Mouse (Mus musculus): ENCODE measurements around the gene Pgam1.

GRCm38 (mm10) chr19:41872285-41872684 is 39.4 kb upstream of the Pgam1 start:
- TF ChIP-seq CTCF (IDR thresholded peaks at IDR 0.05; ENCODE audit: control insufficient read depth, insufficient read depth, insufficient read length) (no peak), USF1 (IDR thresholded peaks at IDR 0.05; ENCODE audit: low read depth) (no peak), MYOD1 (IDR thresholded peaks at IDR 0.05; ENCODE audit: control insufficient read depth, insufficient read length, low read depth) (no peak), MAX (IDR thresholded peaks at IDR 0.05) (no peak), CEBPB (IDR thresholded peaks at IDR 0.05; ENCODE audit: low read depth) (no peak), MYOG (IDR thresholded peaks at IDR 0.05; ENCODE audit: control insufficient read depth, extremely low read depth, insufficient read length) (no peak), FOSL1 (IDR thresholded peaks at IDR 0.05; ENCODE audit: insufficient read depth, low read length, poor library complexity, severe bottlenecking) (no peak)

Measured in C2C12 (cell line).